Mouse (Mus musculus) midbrain, embryonic 16.5 days (tissue): ENCODE results near the gene Cd151. TPM values are rescaled to one million over a fixed set of nuclear protein-coding genes. Genes with fewer than 3 reads are reported as not detected.

Source experiments
- ATAC-seq: fragments of 200-750 bp; cut with Nextera tagmentation; 2 replicates; pipeline ENCODE4 v1.8.0; 2017; ENCODE audit warnings: moderate TSS enrichment
- H3K27ac ChIP-seq: fragments of 300-500 bp; sonication (generic); 2 replicates; pipeline ENCODE4 v1.5.1; 2014; ENCODE audit warnings: mild to moderate bottlenecking, low read length, mixed read lengths
- H3K27me3 ChIP-seq: fragments of 300-500 bp; sonication (generic); 2 replicates; pipeline ENCODE4 v1.6.1; 2014; ENCODE audit warnings: low read depth, low read length, mixed read lengths; ENCODE audit not compliant: control insufficient read depth, insufficient read depth
- H3K36me3 ChIP-seq: fragments of 300-500 bp; sonication (generic); 2 replicates; pipeline ENCODE4 v1.6.1; 2014; ENCODE audit warnings: mild to moderate bottlenecking, low read length, moderate library complexity, mixed read lengths; ENCODE audit not compliant: control insufficient read depth, insufficient read depth
- H3K4me1 ChIP-seq: fragments of 300-500 bp; sonication (generic); 2 replicates; pipeline ENCODE4 v1.6.1; 2014; ENCODE audit warnings: mild to moderate bottlenecking, low read length, mixed read lengths; ENCODE audit not compliant: control insufficient read depth, insufficient read depth
- H3K4me2 ChIP-seq: fragments of 300-500 bp; sonication (generic); 2 replicates; pipeline ENCODE4 v1.6.1; 2014; ENCODE audit warnings: mild to moderate bottlenecking, low read length, mixed read lengths
- H3K4me3 ChIP-seq: fragments of 300-500 bp; sonication (generic); 2 replicates; pipeline ENCODE4 v1.5.1; 2014; ENCODE audit warnings: low read depth, mild to moderate bottlenecking, low read length, moderate library complexity, mixed read lengths
- H3K9ac ChIP-seq: fragments of 300-500 bp; sonication (generic); 2 replicates; pipeline ENCODE4 v1.6.1; 2014; ENCODE audit warnings: low read depth, low read length, mixed read lengths
- H3K9me3 ChIP-seq: fragments of 300-500 bp; sonication (generic); replicated peaks from 2 replicates; pipeline ENCODE4 v1.6.1; 2014; ENCODE audit warnings: mild to moderate bottlenecking, low read length, mixed read lengths; ENCODE audit not compliant: control insufficient read depth, poor library complexity, severe bottlenecking
- WGBS: fragments of 180-500 bp; shearing (Covaris S2); extraction: QIAGEN DNeasy Blood & Tissue Kit; methylation state at CpG from one replicate; pipeline ENCODE4 v1.1.7; 2014; 5-methylcytosine and 5-hydroxymethylcytosine counted together
- polyA plus RNA-seq: library from polyadenylated mRNA; unstranded; fragments of >200 nt; fragmentation: Nextera tagmentation; extraction: Ambion mirVana; gene quantifications from 2 replicates; pipeline ENCODE4 v1.2.1, GENCODE M21; 2015

The Cd151 gene
- polyA plus RNA-seq, 1 experiment from 2014 or later, result 17.1 TPM

DNA sequence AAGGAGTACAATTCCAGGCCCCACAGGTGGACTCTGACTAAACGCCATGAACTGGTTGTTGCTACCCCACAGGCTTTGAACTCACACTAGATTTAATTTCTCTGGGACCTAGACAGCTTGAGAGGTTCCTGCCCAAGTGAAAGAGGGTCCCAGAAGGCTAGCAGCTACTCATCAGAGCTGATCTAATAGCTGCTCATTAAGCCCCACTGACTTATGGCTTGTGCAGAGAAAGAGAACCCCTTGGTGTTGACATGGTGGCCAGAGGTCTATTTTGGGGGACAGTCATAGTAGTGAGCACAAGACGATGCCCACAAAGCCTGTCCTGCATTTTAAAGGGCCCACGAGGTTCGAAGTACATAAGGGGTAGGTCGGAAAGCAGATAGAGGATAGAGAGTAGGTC is 7.0 kb downstream of the Cd151 start:
- peaks cover 11% of the 10 kb centered on the region for H3K36me3 ChIP-seq
- no peak for ATAC-seq
- WGBS, result 13% methylated on average over 5 of the region's 5 CpGs
- peak overlapping the region; percentile 65 for H3K4me3 ChIP-seq
- peaks cover 14% of the 10 kb centered on the region for H3K27me3 ChIP-seq
- no peaks in the 10 kb centered on the region for H3K9me3 ChIP-seq
- peaks cover 30% of the 10 kb centered on the region for H3K4me1 ChIP-seq
- peak overlapping the region; percentile 90 for H3K9ac ChIP-seq
- H3K4me2 ChIP-seq, result peak overlapping the region; percentile 98
- H3K27ac ChIP-seq, result no peak overlapping the region; the same call in 1 of the 2 replicates

DNA sequence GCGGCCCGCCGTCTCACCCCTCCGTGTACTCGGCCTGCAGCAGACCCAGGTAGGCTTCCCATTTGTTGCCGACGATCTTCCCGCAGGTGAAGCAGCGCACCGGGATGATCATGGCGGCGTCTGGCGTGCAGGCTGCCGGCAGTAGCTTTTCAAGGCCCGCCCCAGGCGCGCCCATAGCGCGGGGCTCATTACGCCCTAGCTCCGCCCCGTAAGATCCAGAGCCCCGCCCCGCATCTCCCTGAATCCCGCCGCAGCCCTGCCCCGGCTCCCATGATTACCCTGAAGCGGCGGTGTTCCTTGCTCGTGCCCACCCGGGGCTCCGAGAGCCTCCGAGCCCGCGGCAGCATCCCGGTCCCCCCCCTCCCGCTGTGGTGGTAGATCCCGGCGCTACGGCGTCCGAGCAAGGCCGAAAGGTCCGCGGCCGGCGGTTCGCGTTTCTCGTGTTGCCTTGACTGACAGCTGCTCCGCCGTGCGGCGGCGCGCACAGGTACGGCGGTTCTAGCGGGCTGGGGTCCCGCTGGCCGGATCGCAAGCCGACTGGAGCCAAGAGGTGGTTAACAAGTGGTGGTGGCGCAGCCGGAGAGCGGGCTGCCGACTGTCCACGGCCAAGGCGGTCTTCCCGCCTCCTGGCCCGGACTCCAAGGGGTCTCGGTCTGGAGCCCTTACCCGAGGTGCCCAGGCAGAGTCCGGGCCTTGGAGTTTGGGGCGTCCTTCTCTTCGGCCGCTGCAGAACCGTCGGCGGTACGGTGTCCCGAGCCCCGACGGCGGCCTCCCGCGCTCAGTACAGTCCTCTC is 8.0 kb downstream of the Cd151 start, which contains the start of the genes Polr2l and Tspan4:
TSS of gene Polr2l (minus strand) at position 122 of the 794 bp plus-strand sequence.
TSS of gene Tspan4 (plus strand) at position 230 of the 794 bp plus-strand sequence.
- WGBS, result under 1% methylated on average over 77 of the region's 87 CpGs
- no peaks in the 10 kb centered on the region for H3K9me3 ChIP-seq
- peak; percentile 85 for ATAC-seq
- H3K4me3 ChIP-seq, result peak within 1 kb of the TSS; percentile 65
- peak within 1 kb of the TSS; percentile 86 for H3K27ac ChIP-seq
- H3K4me1 ChIP-seq, result peaks cover 19% of the 10 kb centered on the region
- H3K36me3 ChIP-seq, result peaks cover 8% of the 10 kb centered on the region
- peaks cover 14% of the 10 kb centered on the region for H3K27me3 ChIP-seq
- H3K4me2 ChIP-seq, result peak within 1 kb of the TSS; percentile 98
- peak within 1 kb of the TSS; percentile 90 for H3K9ac ChIP-seq

DNA sequence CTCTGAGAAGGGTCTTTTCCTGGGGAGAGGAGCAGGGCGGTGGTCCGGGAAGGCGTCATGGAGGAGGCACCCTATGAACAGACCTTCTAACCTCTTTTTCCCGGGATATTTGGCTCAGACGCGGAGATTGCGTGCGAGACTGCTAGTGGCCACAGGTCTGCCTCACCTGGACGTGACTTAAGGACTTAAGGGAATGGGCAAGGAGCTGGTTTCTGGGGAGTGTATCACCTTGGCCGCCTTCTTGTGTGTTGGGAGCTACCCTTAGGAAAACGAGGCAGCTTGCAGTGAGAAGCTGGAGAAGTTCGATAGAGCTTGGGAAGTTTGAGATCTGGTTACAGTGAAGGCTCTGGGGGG is 8.6 kb downstream of the Cd151 start:
- WGBS, result 2% methylated on average over 12 of the region's 12 CpGs
- H3K9ac ChIP-seq, result peak overlapping the region; percentile 90
- no peak for ATAC-seq
- H3K4me2 ChIP-seq, result peak overlapping the region; percentile 98
- H3K27ac ChIP-seq, result no peak overlapping the region; the same call in 1 of the 2 replicates
- H3K27me3 ChIP-seq, result peaks cover 14% of the 10 kb centered on the region
- H3K36me3 ChIP-seq, result peaks cover 7% of the 10 kb centered on the region; the same call in 1 of the 2 replicates
- no peaks in the 10 kb centered on the region for H3K9me3 ChIP-seq
- peaks cover 21% of the 10 kb centered on the region for H3K4me1 ChIP-seq
- peak overlapping the region; percentile 65 for H3K4me3 ChIP-seq

DNA sequence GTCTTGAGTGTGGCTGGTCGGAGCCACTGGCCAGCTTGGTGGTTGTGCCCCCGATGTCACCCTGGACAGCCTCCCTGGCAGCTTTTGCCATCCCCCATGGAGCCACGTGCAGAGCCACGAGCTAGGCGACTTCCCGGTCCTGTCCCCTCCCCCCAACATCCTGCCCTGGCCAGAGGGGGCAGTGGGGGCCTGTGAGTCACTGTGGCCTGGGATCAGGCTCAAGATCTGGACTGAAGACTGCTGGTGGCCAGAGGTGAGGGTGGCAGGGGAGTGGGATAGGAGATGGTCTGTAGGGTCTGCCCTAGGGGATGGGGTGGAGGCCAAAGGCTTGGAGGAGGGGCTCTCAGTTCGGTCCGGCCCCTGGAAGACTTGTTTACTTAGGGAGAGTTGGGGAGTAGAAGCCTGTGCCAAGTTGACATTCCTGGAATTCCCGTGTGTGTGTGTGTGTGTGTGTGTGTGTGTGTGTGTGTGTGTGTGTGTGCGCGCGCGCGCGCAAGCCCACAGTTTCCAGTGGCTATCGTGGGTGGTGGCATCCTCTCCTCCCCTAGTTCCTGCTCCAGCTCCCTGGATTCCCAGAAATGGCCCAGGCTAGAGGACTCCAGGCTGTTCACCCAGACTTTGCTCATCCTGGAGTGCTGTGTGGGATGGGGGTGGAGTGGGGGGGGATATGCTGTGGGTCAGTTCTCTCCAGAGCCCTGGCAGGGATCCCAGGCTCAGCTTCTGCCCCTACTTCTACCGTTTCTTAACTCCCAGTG is 9.2 kb downstream of the Cd151 start:
- peaks cover 24% of the 10 kb centered on the region for H3K4me1 ChIP-seq
- peaks cover 14% of the 10 kb centered on the region for H3K27me3 ChIP-seq
- H3K9ac ChIP-seq, result 0 out of 2 replicates have a peak overlapping the region, but pooled peaks have one; percentile 5
- peaks cover 7% of the 10 kb centered on the region; the same call in 1 of the 2 replicates for H3K36me3 ChIP-seq
- peak overlapping the region; percentile 6; the same call in 1 of the 2 replicates for H3K4me3 ChIP-seq
- 0 out of 2 replicates have a peak, but pooled peaks have one; percentile 2 for ATAC-seq
- H3K27ac ChIP-seq, result peak overlapping the region; percentile 51; the same call in 1 of the 2 replicates
- H3K4me2 ChIP-seq, result peak overlapping the region; percentile 98
- WGBS, result 5% methylated on average over 17 of the region's 17 CpGs
- H3K9me3 ChIP-seq, result no peaks in the 10 kb centered on the region

DNA sequence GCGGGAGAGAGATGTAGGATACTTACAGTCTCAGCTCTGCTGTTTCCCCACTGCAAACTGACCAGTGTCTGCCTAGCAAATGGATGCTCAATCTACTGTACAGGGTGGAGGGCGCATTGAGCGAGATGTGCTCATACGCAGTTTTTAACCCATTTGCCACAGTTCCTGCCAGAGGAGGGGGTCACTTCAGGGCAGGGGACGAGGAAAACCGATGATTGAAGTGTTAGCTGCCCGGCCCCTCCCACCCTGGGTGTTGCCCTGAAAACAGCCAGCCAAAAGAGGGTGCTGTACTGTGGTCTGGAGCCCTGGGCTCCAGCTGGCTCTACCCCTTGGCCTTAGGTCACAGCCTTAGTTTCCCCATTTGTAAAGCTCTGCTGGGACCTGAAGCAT is 9.8 kb downstream of the Cd151 start:
- 25% methylated on average over 7 of the region's 7 CpGs for WGBS
- Histone ChIP-seq H3K4me3 (no peak overlapping the region), H3K36me3 (peaks cover 7% of the 10 kb centered on the region; the same call in 1 of the 2 replicates), H3K9me3 (no peaks in the 10 kb centered on the region), H3K27ac (0 out of 2 replicates have a peak overlapping the region, but pooled peaks have one; percentile 26), H3K4me1 (peaks cover 24% of the 10 kb centered on the region), H3K4me2 (no peak overlapping the region), H3K9ac (no peak overlapping the region), H3K27me3 (peaks cover 14% of the 10 kb centered on the region)
- no peak for ATAC-seq

DNA sequence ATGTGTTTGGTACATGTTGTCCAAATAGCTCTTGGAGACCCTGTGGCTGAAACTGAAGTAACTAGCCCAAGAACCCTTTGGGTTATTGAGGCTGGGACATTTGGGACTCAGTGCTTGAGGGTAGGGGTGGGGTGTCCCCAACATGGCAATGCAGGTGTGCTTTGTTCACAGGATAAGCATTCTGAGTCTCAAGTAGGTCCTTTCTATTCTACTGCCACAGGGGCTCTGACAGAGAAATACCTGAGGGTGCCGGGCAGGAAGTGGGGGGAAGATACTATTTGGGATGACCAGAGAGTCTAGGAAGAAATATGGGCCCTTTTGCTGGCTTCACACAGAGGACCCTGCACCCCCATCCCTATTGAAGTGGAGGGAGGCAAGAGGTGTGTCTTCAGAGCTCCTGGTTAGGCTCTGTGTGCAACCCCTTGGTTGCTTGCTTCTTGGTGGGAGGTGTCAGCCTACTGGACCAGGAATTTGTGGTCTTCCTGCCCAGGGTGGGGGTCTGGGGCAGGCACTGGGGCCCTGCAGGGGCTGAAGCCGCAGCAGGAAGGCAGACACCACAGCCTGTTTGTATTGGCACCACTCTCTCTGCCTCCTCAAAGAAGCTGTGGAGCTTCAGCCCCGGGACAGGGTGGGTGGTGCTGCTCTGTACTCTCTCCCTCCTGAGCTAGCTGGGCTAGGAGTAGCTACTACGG is 10.5 kb downstream of the Cd151 start:
- no peak for ATAC-seq
- H3K27ac ChIP-seq, result no peak overlapping the region

DNA sequence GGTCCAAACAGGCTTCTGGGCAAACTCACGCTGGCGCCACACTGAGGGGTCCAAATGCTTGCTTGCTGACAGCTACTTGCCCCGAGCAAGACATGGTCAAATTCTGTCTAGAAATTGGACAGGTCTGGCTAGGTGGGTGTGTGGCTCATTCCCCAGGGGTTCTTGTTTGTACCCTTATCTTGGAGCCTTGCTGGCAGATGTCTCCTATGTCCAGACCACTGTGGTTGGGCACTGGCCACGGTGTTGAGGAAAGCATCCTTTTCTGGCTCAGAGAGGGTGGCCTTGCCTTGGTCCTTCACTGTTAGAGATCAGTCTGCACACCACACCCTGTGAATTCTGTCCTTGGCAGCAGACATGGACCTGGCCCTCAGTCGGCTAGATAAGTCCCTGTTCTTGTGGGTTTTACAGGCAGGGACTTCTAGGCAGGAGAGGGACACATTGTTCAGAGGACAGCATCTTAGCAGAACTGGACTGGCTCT is 11.1 kb downstream of the Cd151 start:
- Histone ChIP-seq H3K4me1 (peaks cover 36% of the 10 kb centered on the region), H3K36me3 (no peaks in the 10 kb centered on the region), H3K27me3 (peaks cover 14% of the 10 kb centered on the region), H3K27ac (no peak overlapping the region), H3K9ac (no peak overlapping the region), H3K4me2 (no peak overlapping the region), H3K4me3 (no peak overlapping the region), H3K9me3 (no peaks in the 10 kb centered on the region)
- ATAC-seq, result no peak
- WGBS, result 78% methylated on average over 5 of the region's 5 CpGs

More for the DNA sequence above, 10.5 kb downstream of the Cd151 start:
- no peak overlapping the region for H3K4me3 ChIP-seq
- 60% methylated on average over 4 of the region's 4 CpGs for WGBS
- H3K9ac ChIP-seq, result no peak overlapping the region
- peaks cover 30% of the 10 kb centered on the region for H3K4me1 ChIP-seq
- no peaks in the 10 kb centered on the region for H3K9me3 ChIP-seq
- peaks cover 14% of the 10 kb centered on the region for H3K27me3 ChIP-seq
- H3K4me2 ChIP-seq, result no peak overlapping the region
- peaks cover under 1% of the 10 kb centered on the region; the same call in 1 of the 2 replicates for H3K36me3 ChIP-seq

DNA sequence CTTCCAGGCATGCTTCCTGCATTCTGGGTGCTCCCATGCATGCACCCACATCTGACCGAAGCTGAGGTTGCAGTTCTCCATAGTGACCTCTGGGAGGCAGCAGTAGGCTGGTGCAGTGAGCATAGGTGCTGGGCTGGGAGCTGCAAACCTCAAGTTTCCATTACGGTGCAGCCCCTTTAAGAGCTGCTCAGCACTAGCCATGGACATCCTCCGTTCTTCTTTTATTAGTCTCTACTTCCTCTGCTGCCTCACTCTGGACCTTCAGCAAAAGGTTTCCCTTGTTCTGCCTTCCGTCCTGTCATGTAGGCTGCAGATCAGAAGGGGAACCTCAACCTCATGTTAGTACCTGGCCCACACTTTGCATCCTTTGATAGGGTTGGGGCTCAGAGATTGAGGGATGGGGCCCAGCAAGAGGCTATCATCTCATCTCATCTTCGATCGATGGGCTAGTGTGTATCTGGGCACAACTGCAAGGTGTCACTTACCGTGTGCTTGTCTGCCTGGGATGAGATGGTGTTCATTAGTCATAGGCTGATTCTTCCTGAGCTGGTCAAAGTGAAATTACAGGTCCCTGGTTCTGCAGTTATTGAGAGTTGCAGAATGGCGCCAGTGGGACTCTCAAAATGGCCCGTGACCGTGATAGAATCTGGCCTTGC is 13.8 kb downstream of the Cd151 start:
- H3K27me3 ChIP-seq, result peaks cover 13% of the 10 kb centered on the region
- peaks cover 28% of the 10 kb centered on the region for H3K4me1 ChIP-seq
- peak overlapping the region; percentile 81; the same call in 1 of the 2 replicates for H3K9ac ChIP-seq
- H3K36me3 ChIP-seq, result no peaks in the 10 kb centered on the region
- whole genome bisulfite sequencing, result 5% methylated on average over 10 of the region's 10 CpGs
- H3K27ac ChIP-seq, result peak overlapping the region; percentile 81
- peak overlapping the region; percentile 68 for H3K4me2 ChIP-seq
- H3K9me3 ChIP-seq, result no peaks in the 10 kb centered on the region
- peak; percentile 57 for ATAC-seq
- peak overlapping the region; percentile 69 for H3K4me3 ChIP-seq
